Mouse (Mus musculus) natural killer cell, adult 2 months (primary cell): ENCODE results near the gene Asah2.
A peak's percentile ranks its signal among the peaks of the same experiment; 100 is the strongest.
"Not testable (repeated sequence)": the region's sequence is repeated elsewhere in the genome, so short reads cannot be mapped to it uniquely, and the experiment has no call there.

Source experiments
- DNase-seq, 2 experiments: peaks; one replicate each; pipeline ENCODE4 v3.0.0; 2022; ENCODE audit warnings: low spot score in 2 of 2

Gene Asah2

DNA sequence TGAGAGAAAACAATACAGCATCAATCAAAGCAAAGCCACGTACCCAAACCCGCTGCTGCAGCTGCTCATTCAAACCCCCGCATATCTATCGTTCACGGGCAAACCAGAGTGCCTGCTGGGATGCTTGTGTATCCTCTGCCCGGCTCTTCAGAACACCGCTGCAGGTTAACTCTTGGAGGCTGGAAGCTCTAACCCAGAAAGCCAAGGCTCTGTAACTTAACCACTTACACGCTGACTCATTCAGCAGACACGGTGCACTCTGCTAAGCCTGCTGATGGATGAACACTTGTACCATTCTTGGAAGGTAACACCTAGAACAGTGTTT, 5.1 kb downstream of the Asah2 start:
- no peak for DNase-seq

DNA sequence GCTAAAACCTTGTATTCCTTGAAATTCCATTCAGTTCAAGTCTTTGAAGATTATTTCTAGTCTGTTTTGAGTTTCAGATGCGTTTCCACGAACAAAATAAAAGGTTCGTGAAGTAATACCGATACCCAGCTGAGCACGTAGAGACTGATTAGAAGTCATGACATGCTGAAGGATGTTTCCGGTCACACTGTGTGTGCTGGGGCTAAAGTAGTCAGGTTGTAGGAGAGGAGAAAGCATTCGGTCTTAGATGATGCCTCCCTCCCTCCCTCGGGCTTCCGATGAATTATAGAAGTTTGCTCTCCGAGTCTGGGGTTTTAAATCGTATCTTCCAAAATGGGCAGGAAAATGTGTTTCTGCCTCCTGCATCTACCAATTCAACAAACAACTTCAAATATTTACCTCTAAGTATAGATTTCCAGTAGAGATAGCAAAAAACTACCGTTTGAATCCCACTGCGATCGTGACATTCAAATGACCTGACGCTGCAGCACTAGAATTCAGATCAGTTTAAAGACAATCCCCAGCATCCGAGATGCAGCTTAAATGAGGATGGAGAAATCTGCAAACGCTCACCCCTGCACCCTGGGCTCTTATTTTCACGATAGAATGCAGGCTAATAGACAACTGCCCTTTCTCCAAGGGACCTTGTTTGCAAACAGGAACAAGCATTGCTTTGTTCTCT, 5.6 kb downstream of the Asah2 start:
- no peak for DNase-seq

DNA sequence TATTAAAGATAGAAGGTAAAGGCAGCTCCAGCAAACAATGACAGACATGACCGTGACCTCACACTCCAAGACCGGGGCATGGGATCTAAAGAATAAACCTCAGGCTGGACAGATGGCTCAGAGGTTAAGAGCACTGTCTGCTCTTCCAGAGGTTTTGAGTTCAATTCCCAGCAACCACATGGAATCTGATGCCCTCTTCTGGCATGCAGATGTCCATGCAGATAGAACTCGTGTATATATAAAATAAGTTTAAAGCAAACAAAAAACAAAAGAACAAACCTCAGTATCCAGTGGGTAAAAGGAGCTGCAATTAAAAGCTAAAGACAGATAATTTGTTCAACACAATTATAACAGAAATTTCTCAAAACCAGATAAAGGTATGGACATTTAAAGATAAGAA, 9.4 kb downstream of the Asah2 start:
- DNase-seq, result no peak

- no peak for DNase-seq
Observed at GRCm38 (mm10) chr19:32092358-32092757, 15.7 kb downstream of the Asah2 start.

DNA sequence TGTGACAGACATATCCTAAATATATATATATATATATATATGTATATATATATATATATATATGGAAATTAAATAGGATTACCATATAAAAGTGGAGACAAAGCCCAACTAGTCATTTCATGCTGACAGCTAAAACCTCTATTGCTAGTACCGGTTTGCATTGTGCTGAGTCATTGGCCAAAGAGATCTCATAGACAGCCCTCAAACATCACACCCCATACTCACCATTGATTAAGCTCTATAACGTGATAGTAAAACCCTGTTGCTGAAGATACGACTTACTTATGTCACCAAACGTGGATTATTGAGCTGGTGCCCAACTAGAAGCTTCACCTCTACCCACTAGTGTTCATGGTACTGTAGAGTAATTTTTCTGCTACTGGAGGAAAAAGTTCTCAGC, 17.2 kb downstream of the Asah2 start:
- DNase-seq, result no peak

DNA sequence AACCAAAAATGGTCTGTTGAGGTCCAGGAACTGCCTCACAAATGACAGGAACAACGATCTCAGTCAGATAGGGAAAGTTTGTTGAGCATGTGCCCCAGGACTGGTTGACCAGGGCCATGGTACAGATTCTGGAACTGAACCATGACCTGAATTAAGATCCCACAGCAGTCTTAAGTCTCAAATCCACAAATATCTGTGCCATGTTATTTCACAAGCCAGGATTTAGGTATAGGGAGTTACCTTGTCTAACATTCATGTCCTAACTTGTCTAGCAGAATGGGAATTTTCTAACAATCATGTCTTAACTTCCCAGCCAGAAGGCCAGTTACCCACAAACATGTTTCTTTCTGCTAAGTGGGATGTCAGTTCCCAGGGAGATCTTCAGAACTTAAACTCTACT, 19.4 kb downstream of the Asah2 start:
- DNase-seq, result no peak

GRCm38 (mm10) chr19:32087736-32088470, 20.1 kb downstream of the Asah2 start:
- no peak for DNase-seq

DNA sequence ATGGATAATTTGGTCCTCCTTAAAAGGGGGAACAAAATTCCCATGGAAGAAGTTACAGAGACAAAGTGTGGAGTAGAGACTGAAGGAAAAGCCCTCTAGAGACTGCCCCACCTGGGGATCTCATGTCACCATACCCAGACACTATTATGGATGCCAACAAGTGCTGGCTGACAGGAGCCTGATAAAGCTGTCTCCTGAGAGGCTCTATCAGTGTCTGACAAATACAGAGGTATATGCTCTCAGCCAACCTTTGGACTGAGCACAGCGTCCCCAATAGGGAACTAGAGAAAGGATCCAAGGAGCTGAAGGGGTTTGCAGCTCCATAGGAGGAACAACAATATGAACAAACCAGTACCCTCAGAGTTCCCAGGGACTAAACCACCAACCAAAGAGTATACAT, 23.2 kb downstream of the Asah2 start:
- not testable (repeated sequence) for DNase-seq

GRCm38 (mm10) chr19:32070340-32070739, 37.7 kb downstream of the Asah2 start:
- DNase-seq, result no peak

GRCm38 (mm10) chr19:32069598-32069997, 38.4 kb downstream of the Asah2 start:
- no peak for DNase-seq

GRCm38 (mm10) chr19:32067669-32068068, 40.3 kb downstream of the Asah2 start:
- no peak for DNase-seq

GRCm38 (mm10) chr19:32061294-32061693, 46.7 kb downstream of the Asah2 start:
- no peak for DNase-seq

GRCm38 (mm10) chr19:32056252-32056651, 51.8 kb downstream of the Asah2 start:
- no peak for DNase-seq

DNA sequence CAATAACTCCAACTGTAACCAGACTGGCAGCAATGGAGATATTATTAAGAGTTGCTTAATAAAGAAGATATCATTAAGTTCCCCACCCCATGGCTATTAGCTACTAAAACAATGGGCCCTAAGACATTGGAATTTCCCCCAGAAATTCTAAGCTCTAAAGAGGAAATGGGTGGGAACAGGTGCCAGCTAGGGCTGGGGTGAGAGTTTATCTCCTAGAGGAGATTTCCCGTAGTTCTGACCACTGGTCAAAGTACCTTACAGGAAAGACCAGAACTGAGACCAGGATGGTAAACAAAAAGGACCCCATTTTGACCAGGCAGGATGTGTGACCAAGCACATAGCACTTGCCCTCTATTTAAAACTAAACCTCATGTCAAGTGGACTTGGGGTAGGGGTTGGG, 52.3 kb downstream of the Asah2 start:
- no peak for DNase-seq

DNA sequence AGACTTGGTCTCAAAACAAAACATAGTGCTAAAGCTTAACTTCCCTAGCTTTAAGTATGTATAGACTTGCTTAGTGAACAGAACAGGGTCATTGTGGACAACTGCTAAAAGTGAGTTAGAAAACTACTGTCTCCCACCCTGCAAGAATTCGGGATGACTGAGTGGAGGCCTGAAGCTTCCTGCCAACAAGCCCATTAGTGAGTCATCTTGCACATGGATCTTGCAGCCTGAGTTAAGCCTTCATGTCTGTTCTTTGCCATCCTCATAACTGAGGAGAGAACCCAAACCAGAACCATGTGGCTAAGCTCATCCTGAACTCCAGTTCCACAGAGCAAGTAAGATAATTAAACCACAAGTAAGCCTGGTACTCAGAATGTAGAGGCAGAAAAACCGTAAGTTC, 56.8 kb downstream of the Asah2 start:
- DNase-seq, result no peak

- DNase-seq, result no peak
Observed at GRCm38 (mm10) chr19:32032881-32033280, 75.1 kb downstream of the Asah2 start.

- peak; percentile 1 to 35 for DNase-seq
Observed at GRCm38 (mm10) chr19:32030430-32030829, 77.6 kb downstream of the Asah2 start.

GRCm38 (mm10) chr19:32025443-32025842, 82.6 kb downstream of the Asah2 start:
- DNase-seq, result no peak

DNA sequence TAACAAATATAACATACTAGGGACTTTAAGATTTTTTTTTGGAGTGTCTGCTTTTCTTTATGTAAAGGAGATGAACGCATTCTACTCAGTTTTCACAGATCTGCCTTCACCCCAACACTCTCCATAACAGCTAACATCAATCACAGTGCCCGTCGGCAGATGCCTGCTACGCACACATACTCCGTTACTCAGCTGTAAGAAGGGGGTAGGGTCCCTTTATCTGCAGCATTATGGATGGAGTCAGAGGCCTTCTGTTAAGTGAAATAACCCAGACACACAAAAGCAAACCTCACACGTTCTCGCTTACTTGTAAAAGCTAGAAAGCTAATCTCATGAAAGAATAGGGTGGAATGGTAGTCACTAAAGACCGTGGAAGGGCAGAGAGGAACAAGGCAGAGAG, 88.3 kb downstream of the Asah2 start:
- DNase-seq, result no peak

DNA sequence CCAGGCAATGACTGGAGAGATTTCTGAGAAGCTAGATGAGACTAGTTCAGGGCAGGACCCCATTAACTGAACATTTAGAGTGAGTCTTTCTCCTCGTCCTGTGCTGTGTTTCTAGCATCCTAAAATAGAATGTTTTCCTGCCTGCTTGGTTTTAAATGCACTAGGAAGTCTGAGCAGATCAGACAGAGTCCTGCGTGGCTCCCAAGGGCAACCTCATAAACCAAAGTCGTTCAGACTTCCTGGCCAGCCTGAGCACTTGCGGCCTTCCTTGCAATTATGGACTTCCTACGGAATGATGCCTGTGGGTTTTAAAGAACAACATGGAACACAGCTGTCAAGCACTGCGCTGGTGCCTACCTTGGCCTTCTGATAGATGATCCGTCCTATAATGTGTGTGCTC, 89.4 kb downstream of the Asah2 start:
- no peak for DNase-seq

DNA sequence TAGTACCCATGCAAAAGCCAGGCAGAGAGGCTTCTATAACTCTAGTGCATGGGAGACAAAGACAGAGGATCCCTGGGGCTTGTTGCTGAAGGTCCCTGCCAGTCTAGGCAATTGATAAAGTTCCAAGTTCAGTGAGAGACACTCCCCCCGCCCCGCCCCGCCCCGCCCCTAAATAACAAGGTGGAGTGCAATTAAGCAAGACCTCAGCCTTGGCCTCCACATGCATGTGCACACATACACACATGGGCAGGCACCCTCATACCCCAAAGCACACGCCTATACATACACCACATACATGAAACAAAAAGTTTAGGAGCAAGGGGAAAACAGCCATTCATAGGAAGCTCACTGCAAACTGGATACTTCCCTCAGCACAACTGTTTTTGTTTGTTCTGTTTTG, 90.0 kb downstream of the Asah2 start:
- DNase-seq, result no peak

- no peak for DNase-seq
Observed at GRCm38 (mm10) chr19:32002623-32003022, 105.4 kb downstream of the Asah2 start.

- no peak for DNase-seq
Observed at GRCm38 (mm10) chr19:31996916-31997315, 111.1 kb downstream of the Asah2 start.

- DNase-seq, result no peak
Observed at GRCm38 (mm10) chr19:31991057-31991456, 117.0 kb downstream of the Asah2 start.
